ENCODE assay signal across 24 mouse cellular contexts in the genomic region with DNA sequence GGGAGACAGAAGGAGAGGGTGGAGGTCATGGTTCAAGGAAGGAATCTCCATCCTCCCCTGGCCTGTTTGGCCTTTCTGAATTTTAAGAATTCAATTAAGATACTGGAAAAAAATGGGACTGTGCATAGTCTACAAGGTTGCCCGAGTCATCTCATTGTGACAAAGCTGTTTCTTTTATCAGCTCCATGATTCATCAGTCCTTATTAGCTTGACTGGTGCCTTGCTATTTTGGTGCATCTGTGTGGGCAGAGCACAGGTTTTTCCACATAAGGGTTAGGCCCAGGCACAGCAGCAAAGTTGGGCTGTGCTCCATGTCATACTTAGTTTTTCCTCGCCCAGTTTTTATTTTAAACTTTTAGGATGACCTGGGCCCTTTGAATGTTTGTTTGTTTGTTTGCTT. TPM values are rescaled to one million over a fixed set of nuclear protein-coding genes. Genes with fewer than 3 reads are reported as not detected.
"Had no signal": no experiment of that assay in that cellular context is flagged by ENCODE, and none has a peak within 500 bp of the region (broad histone marks: within the 10 kb centered on the region; RNA-seq: fewer than 3 reads in every experiment).

No protein-coding gene starts in this region.

- H3K36me3 ChIP-seq: lung, embryonic 15.5 days; midbrain, embryonic 13.5 days; midbrain, embryonic 15.5 days; neural tube, embryonic 12.5 days had no signal

- DNase-seq: lung, adult 2 months; lung, postnatal 14 days; lung, postnatal 36 days; retina, postnatal 1 day; right cerebral cortex, adult 18-20 months; right cerebral cortex, postnatal 25 days; right cerebral cortex, postnatal 4 days; spleen, adult 18-20 months; thymus, adult 18-20 months had no signal

- H3K9me3 ChIP-seq: lung, embryonic 15.5 days; megakaryocyte, embryonic 14.5 days; midbrain, embryonic 13.5 days; midbrain, embryonic 15.5 days; neural tube, embryonic 12.5 days had no signal

- H3K27ac ChIP-seq: lung, embryonic 15.5 days; macrophage; midbrain, embryonic 13.5 days; midbrain, embryonic 15.5 days; neural tube, embryonic 12.5 days had no signal

- H3K27me3 ChIP-seq: lung, embryonic 15.5 days; megakaryocyte, embryonic 14.5 days; midbrain, embryonic 13.5 days; midbrain, embryonic 15.5 days; neural tube, embryonic 12.5 days had no signal

- H3K4me1 ChIP-seq: lung, embryonic 15.5 days; megakaryocyte, embryonic 14.5 days; midbrain, embryonic 13.5 days; midbrain, embryonic 15.5 days; neural tube, embryonic 12.5 days had no signal

- H3K4me3 ChIP-seq: lung, embryonic 15.5 days; megakaryocyte, embryonic 14.5 days; midbrain, embryonic 13.5 days; midbrain, embryonic 15.5 days; neural tube, embryonic 12.5 days had no signal

RNA-seq across cellular contexts. Expression of gene Gzmk, which starts 31.1 kb away (rescaled TPM):
- total RNA-seq: megakaryocyte progenitor cell, adult 5-6 weeks; midbrain, postnatal 0 days; monocyte, adult 5-6 weeks had no signal
- polyA plus RNA-seq: lung, embryonic 15.5 days; lung, postnatal 0 days; macrophage; midbrain, embryonic 11.5 days; midbrain, embryonic 13.5 days; midbrain, embryonic 15.5 days; midbrain, postnatal 0 days; neural tube, embryonic 12.5 days; neural tube, embryonic 14.5 days; stomach, embryonic 16.5 days; thymus, postnatal 0 days had no signal

RNA-seq across cellular contexts. Expression of gene BC067074, which starts 36.2 kb away (rescaled TPM):
- total RNA-seq: monocyte, adult 5-6 weeks; neutrophil, adult 5-6 weeks had no signal
- polyA plus RNA-seq: macrophage had no signal

RNA-seq across cellular contexts. Expression of gene Esm1, which starts 47.3 kb away (rescaled TPM):
- total RNA-seq: megakaryocyte progenitor cell, adult 5-6 weeks; monocyte, adult 5-6 weeks had no signal
- polyA plus RNA-seq: macrophage had no signal
